Mouse (Mus musculus) liver, embryonic 16.5 days (tissue): Measurements from ENCODE around the gene Atf3. TPM values are rescaled to one million over a fixed set of nuclear protein-coding genes. Genes with fewer than 3 reads are reported as not detected.
A peak's percentile ranks its signal among the peaks of the same experiment; 100 is the strongest.

Experiments used
- ATAC-seq: fragments of 200-750 bp; cut with Nextera tagmentation; 2 replicates; pipeline ENCODE4 v1.8.0; 2017; ENCODE audit warnings: low read depth, mild to moderate bottlenecking, moderate number of reproducible peaks, moderate library complexity
- H3K27ac ChIP-seq: fragments of 300-500 bp; sonication (generic); 2 replicates; pipeline ENCODE4 v1.5.1; 2014; ENCODE audit warnings: mild to moderate bottlenecking, low read length
- H3K27me3 ChIP-seq: fragments of 300-500 bp; sonication (generic); 2 replicates; pipeline ENCODE4 v1.6.1; 2014; ENCODE audit warnings: low read depth, low read length, mixed read lengths; ENCODE audit not compliant: control insufficient read depth, insufficient read depth
- H3K36me3 ChIP-seq: fragments of 300-500 bp; sonication (generic); 2 replicates; pipeline ENCODE4 v1.6.1; 2014; ENCODE audit warnings: mild to moderate bottlenecking; ENCODE audit not compliant: control insufficient read depth, insufficient read depth
- H3K4me1 ChIP-seq: fragments of 300-500 bp; sonication (generic); 2 replicates; pipeline ENCODE4 v1.6.1; 2014; ENCODE audit warnings: low read depth, low read length, mixed read lengths; ENCODE audit not compliant: control insufficient read depth
- H3K4me2 ChIP-seq: fragments of 300-500 bp; sonication (generic); 2 replicates; pipeline ENCODE4 v1.6.1; 2014; ENCODE audit warnings: low read depth, low read length, mixed read lengths
- H3K4me3 ChIP-seq: fragments of 300-500 bp; sonication (generic); 2 replicates; pipeline ENCODE4 v1.5.1; 2014; ENCODE audit warnings: low read depth, mild to moderate bottlenecking, low read length
- H3K9ac ChIP-seq: fragments of 300-500 bp; sonication (generic); 2 replicates; pipeline ENCODE4 v1.6.1; 2014; ENCODE audit warnings: low read depth, low read length
- H3K9me3 ChIP-seq: fragments of 300-500 bp; sonication (generic); replicated peaks from 2 replicates; pipeline ENCODE4 v1.6.1; 2016; ENCODE audit warnings: low read length; ENCODE audit not compliant: control insufficient read depth
- WGBS: fragments of 180-500 bp; shearing (Covaris S2); extraction: QIAGEN DNeasy Blood & Tissue Kit; methylation state at CpG from one replicate; pipeline ENCODE4 v1.1.7; 2014; ENCODE audit not compliant: insufficient replicate concordance; 5-methylcytosine and 5-hydroxymethylcytosine counted together
- polyA plus RNA-seq: library from polyadenylated mRNA; unstranded; fragments of >200 nt; fragmentation: Nextera tagmentation; extraction: Ambion mirVana; gene quantifications from 2 replicates; pipeline ENCODE4 v1.2.1, GENCODE M21; 2015

Atf3 gene
- polyA plus RNA-seq, 1 experiment from 2014 or later: 1.9 TPM

GRCm38 (mm10) chr1:191192213-191192612 is 25.6 kb downstream of the Atf3 start:
- Histone ChIP-seq H3K27ac (no peak overlapping the region), H3K27me3 (peaks cover 26% of the 10 kb centered on the region), H3K4me3 (no peak overlapping the region), H3K9me3 (no peaks in the 10 kb centered on the region), H3K9ac (no peak overlapping the region), H3K4me1 (no peaks in the 10 kb centered on the region), H3K36me3 (no peaks in the 10 kb centered on the region), H3K4me2 (no peak overlapping the region)
- WGBS: 53% methylated on average over 6 of the region's 6 CpGs
- no peak for ATAC-seq

- H3K4me3 ChIP-seq: no peak overlapping the region
- H3K9me3 ChIP-seq: no peaks in the 10 kb centered on the region
- H3K36me3 ChIP-seq: no peaks in the 10 kb centered on the region
- ATAC-seq: no peak
- peaks cover 8% of the 10 kb centered on the region for H3K4me1 ChIP-seq
- H3K4me2 ChIP-seq: no peak overlapping the region
- H3K9ac ChIP-seq: no peak overlapping the region
- 31% methylated on average over 6 of the region's 6 CpGs for WGBS
- peaks cover 50% of the 10 kb centered on the region for H3K27me3 ChIP-seq
- no peak overlapping the region for H3K27ac ChIP-seq
These were observed 28.0 kb downstream of the Atf3 start for GRCm38 (mm10) chr1:191189671-191190372.

GRCm38 (mm10) chr1:191186386-191186770 is 31.5 kb downstream of the Atf3 start:
- no peak for ATAC-seq
- Histone ChIP-seq H3K27me3 (peaks cover 82% of the 10 kb centered on the region), H3K9me3 (no peaks in the 10 kb centered on the region), H3K36me3 (no peaks in the 10 kb centered on the region), H3K4me2 (no peak overlapping the region), H3K4me1 (peaks cover 15% of the 10 kb centered on the region), H3K9ac (no peak overlapping the region), H3K27ac (no peak overlapping the region), H3K4me3 (no peak overlapping the region)
- WGBS: 6% methylated on average over 7 of the region's 7 CpGs

GRCm38 (mm10) chr1:191185761-191186385 is 32.0 kb downstream of the Atf3 start:
- H3K36me3 ChIP-seq: no peaks in the 10 kb centered on the region
- no peaks in the 10 kb centered on the region for H3K9me3 ChIP-seq
- no peak overlapping the region for H3K27ac ChIP-seq
- under 1% methylated on average over 16 of the region's 16 CpGs for WGBS
- peaks cover 87% of the 10 kb centered on the region for H3K27me3 ChIP-seq
- peaks cover 15% of the 10 kb centered on the region for H3K4me1 ChIP-seq
- H3K4me2 ChIP-seq: peak overlapping the region; percentile 43
- H3K4me3 ChIP-seq: peak overlapping the region; percentile 38; the same call in 1 of the 2 replicates
- H3K9ac ChIP-seq: no peak overlapping the region
- ATAC-seq: no peak

- peaks cover 83% of the 10 kb centered on the region for H3K27me3 ChIP-seq
- peak overlapping the region; percentile 38 for H3K4me3 ChIP-seq
- no peaks in the 10 kb centered on the region for H3K36me3 ChIP-seq
- no peak for ATAC-seq
- no peak overlapping the region for H3K27ac ChIP-seq
- no peaks in the 10 kb centered on the region for H3K9me3 ChIP-seq
- H3K9ac ChIP-seq: no peak overlapping the region
- WGBS: 1% methylated on average over 22 of the region's 22 CpGs
- H3K4me1 ChIP-seq: peaks cover 15% of the 10 kb centered on the region
- peak overlapping the region; percentile 43 for H3K4me2 ChIP-seq
These were observed 33.0 kb downstream of the Atf3 start for GRCm38 (mm10) chr1:191184841-191185251.

- H3K4me2 ChIP-seq: peak overlapping the region; percentile 82
- no peak overlapping the region for H3K27ac ChIP-seq
- H3K9me3 ChIP-seq: no peaks in the 10 kb centered on the region
- 2% methylated on average over 42 of the region's 42 CpGs for WGBS
- peaks cover 15% of the 10 kb centered on the region for H3K4me1 ChIP-seq
- H3K9ac ChIP-seq: peak overlapping the region; percentile 40; the same call in 1 of the 2 replicates
- H3K4me3 ChIP-seq: peak overlapping the region; percentile 61
- ATAC-seq: no peak
- no peaks in the 10 kb centered on the region for H3K36me3 ChIP-seq
- H3K27me3 ChIP-seq: peaks cover 81% of the 10 kb centered on the region
These were observed 33.6 kb downstream of the Atf3 start for GRCm38 (mm10) chr1:191184066-191184815.

GRCm38 (mm10) chr1:191183163-191184065 is 34.4 kb downstream of the Atf3 start:
- Histone ChIP-seq H3K4me3 (peak overlapping the region; percentile 61), H3K27me3 (peaks cover 79% of the 10 kb centered on the region), H3K36me3 (no peaks in the 10 kb centered on the region), H3K4me2 (peak overlapping the region; percentile 82), H3K4me1 (peaks cover 17% of the 10 kb centered on the region), H3K27ac (peak overlapping the region; percentile 46), H3K9ac (peak overlapping the region; percentile 63), H3K9me3 (no peaks in the 10 kb centered on the region)
- peak; percentile 87 for ATAC-seq
- WGBS: under 1% methylated on average over 67 of the region's 67 CpGs

GRCm38 (mm10) chr1:191182431-191183162 is 35.2 kb downstream of the Atf3 start:
- WGBS: under 1% methylated on average over 61 of the region's 61 CpGs
- peaks cover 82% of the 10 kb centered on the region for H3K27me3 ChIP-seq
- H3K4me1 ChIP-seq: peaks cover 19% of the 10 kb centered on the region

More at GRCm38 (mm10) chr1:191182431-191183162, 35.2 kb downstream of the Atf3 start:
- peak overlapping the region; percentile 63 for H3K9ac ChIP-seq
- ATAC-seq: peak; percentile 30
- H3K27ac ChIP-seq: peak overlapping the region; percentile 46
- no peaks in the 10 kb centered on the region for H3K36me3 ChIP-seq
- H3K4me2 ChIP-seq: peak overlapping the region; percentile 82
- no peaks in the 10 kb centered on the region for H3K9me3 ChIP-seq
- H3K4me3 ChIP-seq: peak overlapping the region; percentile 61
